Mouse (Mus musculus): ENCODE data around the gene Snf8.

The Snf8 gene

DNA sequence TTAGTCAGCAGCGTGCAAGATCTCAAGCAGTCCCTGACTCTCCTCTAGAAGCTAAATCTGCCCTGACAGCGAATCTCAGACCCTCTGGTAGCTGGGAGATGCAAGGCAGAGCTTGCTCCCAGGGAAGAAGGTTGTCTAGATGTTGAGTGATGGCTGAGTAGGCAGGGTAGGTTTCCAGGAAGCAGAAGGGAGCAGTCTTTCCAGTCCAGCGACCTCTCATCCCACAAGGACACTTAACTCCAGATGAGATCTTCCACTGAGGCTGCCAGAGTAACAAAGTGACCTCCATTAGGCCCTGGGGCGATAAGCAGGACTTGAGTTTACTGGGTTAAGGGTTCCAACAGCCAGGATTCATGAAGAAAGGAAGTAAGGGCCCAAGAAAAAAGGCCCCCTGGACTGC lies 14.1 kb upstream of the Snf8 start:
- no peak for DNase-seq (ENCODE audit: low read depth, low spot score)

DNA sequence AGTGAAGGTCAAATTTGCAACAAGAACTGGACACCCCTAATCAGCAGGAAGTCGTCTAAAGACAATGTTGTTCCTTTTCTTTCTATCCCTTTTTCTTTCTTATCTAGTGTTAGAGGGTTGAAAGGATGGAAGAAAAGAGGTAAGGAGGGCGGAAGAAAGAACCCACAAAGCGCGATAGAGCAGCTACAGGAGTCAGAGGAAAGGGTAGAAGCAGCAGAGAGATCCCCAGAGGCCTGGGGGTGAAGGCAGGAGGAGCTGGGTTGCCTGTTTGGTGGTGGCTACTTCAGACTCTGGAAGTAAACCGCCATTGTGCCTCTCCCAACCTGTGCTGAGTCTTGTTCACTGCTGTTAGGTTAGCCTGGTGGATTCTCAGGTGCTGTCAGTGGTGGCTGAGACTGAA lies 6.6 kb upstream of the Snf8 start:
- DNase-seq (ENCODE audit: low read depth, low spot score): no peak

DNA sequence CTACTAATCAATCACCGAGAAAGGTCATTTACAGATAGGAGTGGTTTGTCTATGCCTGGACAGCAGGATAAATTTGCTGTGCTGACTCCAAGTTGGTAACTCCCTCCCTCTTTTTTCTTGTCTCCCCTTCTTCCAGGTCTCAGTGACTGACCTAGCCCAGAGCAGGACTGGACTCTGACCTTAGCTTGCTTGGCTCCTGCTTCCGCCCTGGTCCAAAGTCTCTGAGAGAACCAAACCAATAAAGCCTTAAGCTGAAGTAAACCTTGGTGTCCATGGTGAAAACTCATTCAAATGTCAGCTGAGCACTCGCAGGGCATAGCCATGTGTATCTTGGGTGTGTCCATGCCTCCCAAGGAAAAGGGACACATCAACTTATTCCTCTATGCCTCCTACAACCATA lies 4.1 kb upstream of the Snf8 start:
- no peak for DNase-seq (ENCODE audit: low read depth, low spot score)

DNA sequence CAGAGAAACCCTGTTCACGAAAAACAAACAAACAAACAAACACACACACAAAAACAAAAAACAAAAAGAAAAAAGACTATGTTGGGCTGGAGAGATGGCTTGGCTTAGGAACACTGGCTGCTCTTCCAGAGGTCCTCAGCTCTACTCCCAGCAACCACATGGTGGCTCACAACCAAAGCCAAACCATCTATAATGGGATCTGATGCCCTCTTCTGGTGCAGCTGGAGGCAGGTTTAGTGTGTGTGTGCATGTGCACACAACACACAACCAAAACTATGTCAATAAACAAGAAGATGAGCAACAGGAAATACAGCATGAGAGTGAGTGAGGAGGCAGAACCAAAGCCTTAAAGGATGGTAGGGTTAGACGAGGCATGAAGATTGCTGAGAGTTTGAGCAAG lies 3.0 kb upstream of the Snf8 start:
- no peak for DNase-seq (ENCODE audit: low read depth, low spot score)

DNA sequence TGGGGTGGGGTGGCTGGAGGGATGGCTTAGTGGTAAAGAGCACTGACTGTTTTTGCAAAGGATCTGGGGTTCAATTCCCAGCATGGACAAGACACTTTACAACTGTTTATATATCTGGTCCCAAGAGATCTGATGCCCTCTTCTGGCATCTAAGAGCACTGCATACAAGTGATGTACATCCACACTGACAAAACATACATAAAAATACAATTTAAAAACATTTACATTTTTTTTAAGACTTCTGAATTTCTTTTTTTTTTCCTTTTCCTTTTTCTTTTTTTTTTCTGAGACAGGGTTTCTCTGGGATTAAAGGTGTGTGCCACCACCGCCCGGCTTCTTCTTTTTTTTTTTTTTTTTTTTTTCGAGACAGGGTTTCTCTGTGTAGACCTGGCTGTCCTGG lies 1.4 kb upstream of the Snf8 start:
- DNase-seq (ENCODE audit: low read depth, low spot score): no peak

DNA sequence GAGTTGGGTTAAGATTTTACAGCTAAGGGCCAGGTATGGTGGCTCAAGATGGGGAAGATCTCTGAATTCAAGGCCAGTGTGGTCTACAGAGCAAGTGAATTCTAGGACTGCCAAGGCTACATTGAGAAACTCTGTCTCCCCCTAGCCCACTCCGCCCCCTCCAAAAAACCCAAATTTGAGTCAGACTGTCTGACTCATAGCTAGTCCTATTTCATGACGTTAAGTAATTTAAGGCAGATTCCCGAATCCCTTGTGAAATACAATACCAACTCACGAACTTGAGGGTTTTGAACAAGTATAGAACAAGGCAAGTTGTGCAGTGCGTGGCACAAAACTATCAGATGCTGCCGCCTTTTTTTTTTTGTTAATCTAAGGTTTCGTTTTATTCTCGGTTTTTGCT lies 569 bp upstream of the Snf8 start:
- DNase-seq (ENCODE audit: low read depth, low spot score): peak; percentile 16

DNA sequence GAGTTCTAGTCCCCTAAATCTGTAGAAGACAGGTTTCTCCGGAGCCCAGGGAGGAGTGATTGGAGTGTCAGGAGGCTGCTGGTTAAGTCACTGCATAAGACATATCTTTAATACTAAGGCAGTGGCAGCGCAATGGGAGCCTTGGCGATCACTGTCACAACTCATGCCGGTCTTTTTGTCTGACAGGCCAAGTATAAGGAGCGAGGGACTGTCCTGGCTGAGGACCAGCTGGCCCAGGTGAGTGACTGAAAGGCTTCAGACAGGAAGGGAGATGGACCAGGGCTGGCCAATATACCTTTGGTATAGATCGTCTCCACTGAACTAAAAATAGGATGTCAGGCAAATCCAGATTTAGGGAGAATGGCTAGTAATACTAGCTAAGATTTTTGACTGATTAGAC lies 448 bp downstream of the Snf8 start:
- peak; percentile 22 for DNase-seq (ENCODE audit: low read depth, low spot score)

DNA sequence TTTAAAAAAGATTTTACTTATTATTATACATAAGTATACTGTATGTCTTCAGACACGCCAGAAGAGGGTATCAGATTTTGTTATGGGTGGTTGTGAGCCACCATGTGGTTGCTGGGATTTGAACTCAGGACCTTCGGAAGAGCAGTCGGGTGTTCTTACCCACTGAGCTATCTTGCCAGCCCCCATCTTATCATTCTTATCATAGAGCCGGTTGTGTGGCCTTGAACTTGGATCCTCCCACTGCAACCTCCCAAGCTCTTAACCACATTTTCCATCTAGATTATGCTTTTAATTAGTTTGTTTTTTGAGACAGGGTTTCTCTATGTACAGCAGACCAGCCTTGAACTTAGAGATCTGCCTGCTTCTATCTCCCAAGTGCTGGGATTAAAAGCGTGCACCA lies 2.8 kb downstream of the Snf8 start:
- DNase-seq (ENCODE audit: low read depth, low spot score): no peak

DNA sequence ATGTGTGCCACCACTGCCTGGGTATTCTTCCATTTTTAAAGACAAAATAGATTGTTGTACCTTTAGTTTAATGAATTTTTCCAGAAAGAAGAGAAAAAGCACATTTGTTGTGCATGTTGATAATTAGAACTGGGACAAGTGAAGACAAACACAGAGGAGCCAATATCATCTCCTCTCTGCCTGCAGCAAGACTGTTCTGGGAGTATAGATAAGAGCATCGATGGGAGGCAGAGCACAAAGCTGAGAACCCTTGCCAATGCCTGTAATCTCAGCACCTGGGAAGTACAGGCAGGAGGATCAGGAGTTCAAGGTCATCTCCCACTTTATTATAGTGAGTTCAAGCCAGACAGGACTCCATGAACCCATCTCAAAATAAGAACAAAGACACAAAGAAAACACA lies 3.9 kb downstream of the Snf8 start:
- DNase-seq (ENCODE audit: low read depth, low spot score): no peak

DNA sequence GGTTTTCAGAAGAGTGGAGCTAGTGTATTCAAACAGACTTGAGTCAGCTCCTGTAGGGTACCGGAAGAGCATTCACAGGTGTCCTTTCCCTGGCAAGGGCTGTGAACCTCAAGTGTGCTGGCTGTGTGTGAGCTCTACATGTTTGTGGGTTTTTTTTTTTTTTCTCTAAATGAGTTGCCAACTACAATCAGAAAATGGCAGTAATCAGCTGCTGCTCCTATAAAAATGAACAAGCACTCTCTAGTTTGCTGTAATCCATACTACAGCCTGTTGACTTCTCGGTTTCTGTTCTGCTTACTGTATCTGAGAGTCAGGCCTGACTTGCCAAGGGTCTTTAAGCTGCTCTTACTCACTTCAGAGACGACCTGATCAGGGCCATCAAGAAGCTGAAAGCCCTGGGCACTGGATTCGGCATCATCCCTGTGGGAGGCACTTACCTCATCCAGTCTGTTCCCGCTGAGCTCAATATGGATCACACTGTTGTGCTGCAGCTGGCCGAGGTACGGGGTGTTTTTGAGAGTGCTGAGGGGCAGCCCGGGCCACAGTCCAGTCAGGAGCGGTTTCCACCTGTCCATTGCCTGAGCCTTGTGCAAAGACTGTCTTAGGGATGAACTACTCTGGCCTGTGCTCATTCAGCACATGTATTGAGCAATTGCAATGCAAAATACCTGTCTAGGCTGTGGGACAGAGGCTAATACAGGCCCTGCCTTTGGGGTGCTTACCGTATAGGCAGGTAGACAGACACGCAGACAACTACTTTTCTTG lies 10.3 kb downstream of the Snf8 start:
- no peak for DNase-seq (ENCODE audit: low read depth, low spot score)

DNA sequence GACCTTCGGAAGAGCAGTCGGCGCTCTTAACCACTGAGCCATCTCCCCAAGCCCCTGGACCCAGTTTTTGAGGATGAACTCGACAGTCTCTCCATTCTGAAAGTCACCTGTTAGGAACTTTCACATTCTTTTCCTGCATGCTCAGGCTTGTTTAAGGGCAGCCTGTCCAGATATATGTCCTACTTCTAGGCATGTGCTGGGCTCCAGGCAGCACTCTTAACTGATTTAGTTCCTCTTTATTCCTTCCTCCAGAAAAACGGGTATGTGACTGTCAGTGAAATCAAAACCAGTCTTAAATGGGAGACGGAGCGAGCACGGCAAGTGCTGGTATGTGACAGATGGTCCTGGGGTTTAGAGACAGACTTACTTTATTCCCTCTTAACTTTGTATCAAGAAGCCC lies 11.3 kb downstream of the Snf8 start:
- peak; percentile 24 for DNase-seq (ENCODE audit: low read depth, low spot score)

DNA sequence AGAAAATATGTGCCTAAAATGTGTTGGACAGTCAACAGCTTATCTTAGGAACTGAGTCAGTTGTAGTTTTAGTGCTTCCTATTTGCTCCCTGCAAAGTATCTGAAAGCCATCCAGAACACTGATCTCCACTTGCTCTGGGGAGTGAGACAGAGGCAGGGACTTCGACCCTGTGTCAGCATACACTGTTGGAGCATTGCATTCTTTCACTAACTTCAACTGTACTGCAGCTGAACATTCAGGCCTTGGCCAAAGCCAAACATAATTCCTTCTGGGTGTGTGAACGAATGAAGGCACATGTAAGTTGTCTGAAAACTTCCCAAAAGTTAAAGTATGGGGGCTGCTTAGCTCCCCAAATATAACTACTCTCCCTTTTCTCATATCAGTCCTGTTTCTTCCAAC lies 12.1 kb downstream of the Snf8 start:
- DNase-seq (ENCODE audit: low read depth, low spot score): no peak

DNA sequence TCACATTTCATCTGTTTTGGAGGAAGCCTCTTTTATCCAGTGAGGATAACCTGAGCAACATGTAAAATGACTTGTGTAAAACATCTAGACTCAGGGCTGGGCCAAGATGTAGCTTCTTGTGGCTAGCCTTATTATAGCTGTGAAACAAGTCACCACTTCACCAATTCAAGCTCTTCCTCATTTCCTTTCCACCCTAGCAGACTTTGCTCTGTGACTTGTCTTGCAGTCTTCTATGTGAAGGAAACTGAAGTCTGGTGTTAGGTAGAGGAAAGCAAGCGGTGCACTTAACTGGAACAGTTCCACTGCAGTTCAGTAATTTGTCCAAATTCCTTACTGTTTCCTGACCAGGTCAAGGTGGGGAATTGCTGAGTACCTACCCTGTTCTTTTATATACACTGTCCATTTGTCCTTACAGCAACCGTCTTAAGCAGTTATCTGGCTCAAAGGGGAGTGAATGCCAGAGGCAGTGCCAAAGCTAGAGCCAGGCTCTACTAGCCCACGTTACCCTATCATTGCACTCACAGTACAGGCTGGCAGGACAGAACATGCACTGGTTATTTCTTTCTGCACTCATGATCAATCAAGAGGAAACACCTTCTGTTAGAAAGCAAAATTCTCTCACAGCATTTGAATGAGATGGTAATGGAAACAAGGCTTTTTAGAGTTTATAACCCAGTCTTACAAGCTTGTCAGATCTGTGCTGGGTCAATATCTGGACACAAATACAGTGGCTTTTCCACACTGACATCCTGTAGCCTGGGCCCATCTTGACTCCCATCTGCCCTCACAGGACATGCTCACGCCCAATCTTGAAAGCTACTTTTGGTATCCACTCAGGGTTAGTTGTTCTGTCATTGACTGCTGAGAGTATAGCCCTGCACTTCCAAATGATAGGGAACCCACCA lies 13.0 kb downstream of the Snf8 start:
- no peak for DNase-seq (ENCODE audit: low read depth, low spot score)

DNA sequence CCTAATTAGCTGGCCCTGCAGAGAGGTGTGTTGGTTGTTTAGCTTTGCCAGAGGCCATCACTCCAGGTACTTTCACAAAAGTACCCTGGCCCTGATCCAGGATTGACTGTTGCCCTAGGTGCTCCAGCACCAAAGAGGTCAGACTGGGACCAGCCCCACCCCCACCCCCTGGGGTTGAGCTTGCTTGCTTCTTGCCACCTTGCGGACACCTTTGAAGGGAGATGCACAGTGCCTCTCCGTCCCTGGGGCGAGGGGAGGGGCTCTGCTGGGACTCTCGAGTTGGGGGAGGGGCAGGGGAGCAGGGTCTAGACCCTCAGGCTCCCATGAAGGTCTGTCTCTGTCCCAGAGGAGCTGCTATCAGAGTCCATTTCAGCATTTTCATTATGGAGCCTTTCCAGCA lies 15.3 kb downstream of the Snf8 start:
- no peak for DNase-seq (ENCODE audit: low read depth, low spot score)

DNA sequence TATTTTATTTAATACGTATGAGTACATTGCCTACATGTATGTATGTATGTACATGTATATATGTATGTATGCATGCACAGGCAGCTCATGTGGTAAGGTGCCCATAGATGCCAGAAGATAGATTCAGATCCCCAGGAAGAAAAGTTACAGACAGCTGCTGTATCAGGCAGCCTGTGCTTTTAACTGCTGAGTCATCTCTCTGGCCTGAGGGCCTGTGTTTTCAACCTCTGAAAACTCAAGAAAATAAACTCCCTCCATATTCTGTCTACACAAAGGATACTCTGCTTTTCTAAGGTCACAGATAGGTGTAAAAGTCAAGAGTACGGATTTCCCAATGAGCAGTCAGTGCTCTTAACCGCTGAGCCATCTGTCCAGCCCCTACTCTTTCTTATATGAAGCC lies 16.2 kb downstream of the Snf8 start:
- no peak for DNase-seq (ENCODE audit: low read depth, low spot score)

DNA sequence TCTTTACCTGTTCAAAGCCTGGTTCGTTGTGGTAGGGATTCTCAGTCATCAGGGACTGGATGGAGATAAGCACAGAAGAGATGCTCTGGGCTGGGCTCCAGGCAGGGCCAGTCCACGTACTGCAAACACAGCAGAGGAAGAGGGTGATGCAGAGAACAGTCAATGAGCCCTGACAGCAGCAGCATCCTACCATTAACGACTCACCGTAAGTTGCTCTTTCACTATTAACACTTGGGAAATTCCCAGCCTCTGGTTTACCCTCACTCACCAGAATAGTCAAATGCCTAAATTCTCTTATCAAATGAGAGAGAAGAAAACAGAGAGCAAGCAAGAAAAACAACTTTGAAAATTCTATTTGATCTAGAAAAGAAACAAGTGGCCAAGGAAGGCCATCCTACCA lies 23.6 kb downstream of the Snf8 start:
- no peak for DNase-seq (ENCODE audit: low read depth, low spot score)

DNA sequence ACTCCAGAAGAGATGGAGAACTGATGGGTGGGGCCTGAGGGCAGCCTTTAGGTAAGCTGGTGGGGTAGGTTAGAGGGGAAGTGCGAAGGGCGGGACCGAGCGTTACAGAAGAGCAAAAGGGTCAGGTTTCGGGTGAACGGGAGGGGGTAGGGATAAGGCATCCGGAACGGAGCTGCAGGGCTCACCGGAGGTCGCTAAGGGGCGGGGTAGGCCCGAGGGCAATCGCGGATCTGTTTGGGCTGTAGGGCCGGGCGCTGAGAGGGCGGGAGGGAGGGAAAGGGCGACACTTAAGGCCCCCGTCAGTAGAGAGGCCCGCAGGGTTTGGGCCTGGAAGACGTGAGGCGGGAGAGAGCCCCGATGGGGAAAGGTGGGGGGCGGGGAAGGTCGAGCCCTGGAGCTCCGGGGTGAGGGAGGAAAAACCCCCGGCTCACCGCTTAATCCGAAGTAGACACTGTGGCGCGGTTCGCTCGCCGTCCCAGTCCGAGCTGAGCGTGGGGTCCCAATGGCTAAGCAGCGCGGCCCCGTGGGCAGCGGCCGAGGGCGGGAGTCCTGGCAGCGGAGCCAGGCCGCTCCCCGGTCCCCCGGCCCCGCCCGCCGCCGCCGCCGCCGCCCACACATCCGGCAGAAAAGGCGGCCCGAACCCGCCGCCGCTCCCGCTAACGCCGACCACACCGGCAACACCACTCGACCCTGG lies 30.0 kb downstream of the Snf8 start:
- no peak for DNase-seq (ENCODE audit: low read depth, low spot score)

DNA sequence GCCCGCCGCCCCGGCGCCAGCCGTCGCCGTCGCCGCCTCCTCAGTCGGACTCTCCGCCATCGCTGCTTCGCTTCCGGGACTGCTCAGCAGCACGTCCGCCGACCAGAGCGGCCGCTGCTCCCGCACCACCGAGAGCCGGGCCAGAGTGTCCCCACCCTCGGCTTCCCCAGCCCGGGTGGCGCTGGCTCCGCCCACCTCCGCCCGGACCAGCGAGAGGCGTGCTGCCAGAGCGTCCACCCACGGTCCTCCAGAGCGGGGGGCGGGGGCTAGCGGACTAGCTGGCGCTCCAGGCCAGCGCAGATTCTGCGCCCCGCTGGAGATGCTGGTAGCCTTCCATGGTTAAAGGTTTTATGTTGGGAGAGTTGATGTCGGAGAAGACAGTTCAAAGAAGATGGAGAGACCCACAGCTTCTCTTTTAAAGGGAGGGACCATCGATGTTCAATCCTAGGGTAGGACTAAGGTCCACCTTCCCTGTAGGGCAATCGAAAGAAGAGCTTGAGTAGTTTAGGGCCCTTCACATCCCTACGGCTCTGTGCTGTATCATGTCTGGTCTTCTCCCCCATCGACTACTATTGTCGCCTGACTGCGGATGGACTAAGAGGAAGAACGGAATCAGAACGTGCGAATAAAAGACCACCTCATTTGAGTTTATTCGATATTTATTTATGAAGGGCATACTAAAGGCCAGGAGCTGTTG lies 30.7 kb downstream of the Snf8 start, which contains the start of gene Ube2z:
Gene Ube2z (minus strand): TSS at position 174 of the 697 bp plus-strand sequence.
- peak; percentile 98 for DNase-seq (ENCODE audit: low read depth, low spot score)

DNA sequence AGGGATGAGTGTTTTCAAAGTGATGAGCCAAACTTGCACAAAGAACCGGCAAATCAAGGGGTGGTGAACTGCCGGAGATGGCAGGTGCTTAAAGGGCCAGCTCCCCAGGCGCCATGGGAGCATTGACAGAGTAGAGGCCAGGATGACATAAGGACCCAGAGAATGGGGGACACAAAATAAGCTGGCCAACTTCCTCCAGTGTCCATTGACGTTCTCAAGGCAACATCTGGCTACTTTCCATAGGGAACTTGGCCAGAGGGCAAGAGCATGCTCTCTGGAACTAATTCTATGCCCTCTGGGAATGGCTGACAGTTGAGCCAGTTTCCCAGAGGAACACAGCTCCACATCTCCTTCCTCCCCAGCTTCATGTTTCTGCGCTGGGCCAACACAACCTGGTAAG lies 33.5 kb downstream of the Snf8 start:
- DNase-seq (ENCODE audit: low read depth, low spot score): no peak

DNA sequence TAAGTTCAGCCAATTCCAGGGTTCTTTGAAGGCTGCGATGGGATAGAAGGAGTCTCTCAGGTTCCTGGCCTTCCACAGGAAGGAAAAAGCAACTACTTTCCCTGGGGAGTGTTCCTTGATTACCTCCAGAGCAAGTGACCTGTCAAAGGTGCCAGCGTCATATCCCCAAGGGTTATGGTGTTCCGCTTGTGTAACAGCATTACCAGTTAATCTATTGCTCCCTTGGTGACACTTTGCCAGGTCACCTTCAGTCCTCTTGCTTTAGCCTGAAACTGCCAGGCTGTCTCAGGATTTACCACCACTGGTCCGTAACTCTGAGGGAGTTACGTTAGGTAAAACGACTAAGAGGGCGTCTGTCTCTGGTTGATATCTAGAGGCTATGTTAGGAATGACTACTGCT lies 35.7 kb downstream of the Snf8 start:
- no peak for DNase-seq (ENCODE audit: low read depth, low spot score)

DNA sequence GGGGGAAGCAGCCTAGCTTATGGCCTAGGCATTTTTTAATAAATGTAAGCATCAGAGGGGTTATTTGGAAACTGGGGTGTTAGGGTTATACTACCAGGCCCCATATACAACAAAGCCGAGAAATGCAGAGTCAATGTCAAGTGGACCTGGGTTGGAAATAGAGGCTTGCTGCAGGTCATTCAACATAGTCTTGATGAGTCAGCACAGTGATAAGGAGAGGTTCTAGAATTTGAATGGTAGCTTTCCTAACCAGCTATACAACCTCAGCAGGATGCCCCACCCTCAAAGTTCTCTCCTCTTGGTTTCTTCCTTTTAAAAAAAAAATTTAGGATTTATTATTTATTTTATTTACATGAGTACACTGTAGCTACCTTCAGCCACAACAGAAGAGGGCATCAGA lies 36.3 kb downstream of the Snf8 start:
- no peak for DNase-seq (ENCODE audit: low read depth, low spot score)

All from brain, adult 2 months (tissue).